Mouse (Mus musculus): ENCODE results near the gene Gm10959.

Gene Gm10959

GRCm38 (mm10) chr3:122888371-122888819 is 30.8 kb downstream of the Gm10959 start:
- DNase-seq: no peak

DNA sequence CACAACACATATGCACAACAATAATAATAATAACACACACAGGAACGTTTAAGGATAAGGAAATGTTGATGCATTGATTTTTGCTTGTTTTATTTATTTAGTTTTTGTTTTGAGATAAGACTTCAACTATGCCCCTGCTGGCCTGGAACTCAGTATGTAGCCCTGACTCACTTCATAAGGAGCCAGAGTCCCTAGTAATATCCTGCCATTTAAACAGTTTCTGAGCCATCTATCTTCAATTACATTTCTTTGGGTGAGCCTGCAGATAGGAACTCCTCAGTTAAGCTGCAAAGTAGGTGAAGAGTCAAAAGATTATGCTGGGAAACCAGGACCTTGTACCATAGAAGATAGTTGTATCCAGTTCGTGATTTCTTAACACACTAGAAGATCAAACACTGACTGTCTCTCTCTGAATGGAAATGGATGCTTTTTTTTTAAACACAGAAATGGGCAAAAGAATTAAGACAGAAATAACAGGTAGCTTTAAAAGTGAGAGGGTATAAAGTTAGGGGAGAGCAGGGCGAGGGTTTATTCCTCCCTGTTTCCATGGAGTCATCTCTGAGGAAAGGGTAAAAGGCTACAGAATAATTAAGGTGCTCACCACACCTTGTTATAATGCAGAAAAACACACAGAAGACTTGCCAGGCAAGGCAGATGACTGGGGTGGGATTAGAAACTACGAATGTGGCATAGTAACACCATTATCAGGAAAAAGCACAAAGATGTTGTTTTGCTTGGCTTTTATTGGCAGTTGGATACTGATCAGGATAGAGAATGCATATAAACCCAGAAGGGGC is 31.5 kb downstream of the Gm10959 start:
- DNase-seq: no peak

DNA sequence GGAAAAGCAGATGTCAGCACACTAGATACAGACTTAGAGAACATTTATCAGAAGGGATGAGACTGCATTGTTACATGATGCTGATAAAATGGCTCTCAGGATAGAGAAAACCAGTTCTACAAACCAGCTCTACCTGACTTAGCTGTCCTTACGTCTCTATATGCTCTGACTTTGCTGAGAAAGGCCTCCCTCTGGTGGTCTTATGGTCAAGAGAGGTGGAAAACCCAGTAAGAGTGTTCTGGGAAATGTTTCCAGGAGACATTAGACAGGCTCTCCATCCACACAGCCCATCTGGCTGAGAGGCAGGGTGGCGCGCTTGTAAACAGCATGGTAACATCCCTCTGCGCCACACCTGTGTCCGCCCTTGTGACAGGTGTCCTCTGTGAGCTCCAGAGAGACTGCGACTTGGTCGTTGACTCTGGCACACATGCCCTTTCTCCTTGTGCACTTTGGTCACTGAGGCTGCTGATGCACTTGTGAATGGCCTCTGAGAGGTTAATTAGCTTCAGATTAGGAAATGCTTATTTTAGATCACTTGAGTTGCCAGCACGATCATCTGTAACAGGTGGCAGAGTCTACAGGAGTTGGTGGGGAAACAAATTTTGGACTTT is 40.4 kb downstream of the Gm10959 start:
- DNase-seq: no peak

DNA sequence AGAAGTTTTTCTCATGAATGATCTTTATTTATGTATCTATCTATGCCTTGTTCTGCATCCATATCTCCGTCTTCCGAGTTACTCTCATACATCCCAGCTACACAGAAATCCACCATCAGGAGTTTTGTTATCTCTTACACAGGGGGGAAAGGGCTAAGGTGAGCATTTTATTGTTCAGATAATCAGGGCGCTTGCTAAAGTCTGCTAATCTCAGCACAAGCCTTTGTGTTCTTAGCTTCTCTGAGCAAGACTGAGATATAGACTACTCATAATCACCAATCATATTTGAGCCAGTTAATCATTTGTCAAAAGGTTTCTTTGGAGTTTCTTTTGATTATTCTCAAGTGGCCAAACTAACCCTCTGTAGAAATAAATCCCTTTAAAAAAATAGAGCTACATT is 41.6 kb downstream of the Gm10959 start:
- DNase-seq: no peak

GRCm38 (mm10) chr3:122876870-122877269 is 42.3 kb downstream of the Gm10959 start:
- DNase-seq: no peak

- no peak for DNase-seq
These were observed 47.6 kb downstream of the Gm10959 start for GRCm38 (mm10) chr3:122871596-122871995.

- no peak for DNase-seq
These were observed 50.9 kb downstream of the Gm10959 start for GRCm38 (mm10) chr3:122868270-122868669.

DNA sequence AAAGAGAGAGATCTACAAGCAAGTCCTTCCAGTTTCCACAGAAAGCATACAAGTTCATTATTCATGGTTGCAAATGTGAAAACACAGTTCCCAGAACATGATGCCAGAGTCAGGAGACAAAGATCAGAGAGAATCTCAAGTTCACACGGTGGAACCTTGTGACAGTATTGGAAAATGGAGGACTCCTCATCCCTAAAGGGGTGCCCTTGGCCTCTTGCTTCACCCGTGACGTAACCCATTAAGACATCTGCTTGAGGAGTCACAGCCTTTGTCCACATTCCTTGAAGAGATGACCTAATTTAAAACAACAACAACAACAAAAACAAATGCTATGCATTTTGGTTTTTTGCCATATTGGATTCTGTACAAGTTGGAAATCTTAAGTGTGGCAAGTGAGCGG is 54.1 kb downstream of the Gm10959 start:
- DNase-seq: no peak
